Mouse (Mus musculus) testis, postnatal 14 days (tissue): ENCODE measurements around the gene Dnaic1.

Source experiments
- DNase-seq: peaks from one replicate; pipeline ENCODE4 v3.0.0; 2021; ENCODE audit warnings: low spot score

Gene Dnaic1

DNA sequence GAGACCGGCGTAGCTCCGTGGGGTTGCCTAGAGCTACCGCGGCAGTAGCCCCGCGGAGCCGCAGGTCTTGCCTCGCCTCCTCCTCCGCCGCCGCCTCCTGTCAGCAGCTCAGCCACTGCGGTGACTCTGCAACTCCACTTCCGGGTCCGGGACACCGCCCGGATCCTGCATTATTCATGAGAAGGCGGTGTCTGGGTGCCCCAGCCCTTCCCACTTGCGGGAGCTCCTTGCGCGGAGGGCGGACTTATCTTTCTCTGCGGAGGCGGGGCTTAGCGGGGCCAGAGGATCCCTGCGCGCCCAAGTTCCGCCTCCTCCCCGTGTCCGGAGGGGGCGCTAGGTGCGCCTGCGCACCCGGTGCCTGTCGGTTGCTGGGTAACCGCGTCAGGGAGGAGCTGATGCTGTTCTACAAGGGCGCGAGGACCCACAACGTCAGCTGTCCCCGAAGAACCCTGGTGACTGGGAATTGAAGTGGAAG is at the start of gene Dnaic1, which contains the start of gene Fam219a:
Gene Dnaic1, plus strand, starts transcription at position 365 of the 475 bp plus-strand sequence.
Gene Fam219a, minus strand, starts transcription at position 128 of the 475 bp plus-strand sequence.
- peak; percentile 98 for DNase-seq

- DNase-seq: no peak
Measured at GRCm38 (mm10) chr4:41520641-41521040, 48.9 kb upstream of the Dnaic1 start.

DNA sequence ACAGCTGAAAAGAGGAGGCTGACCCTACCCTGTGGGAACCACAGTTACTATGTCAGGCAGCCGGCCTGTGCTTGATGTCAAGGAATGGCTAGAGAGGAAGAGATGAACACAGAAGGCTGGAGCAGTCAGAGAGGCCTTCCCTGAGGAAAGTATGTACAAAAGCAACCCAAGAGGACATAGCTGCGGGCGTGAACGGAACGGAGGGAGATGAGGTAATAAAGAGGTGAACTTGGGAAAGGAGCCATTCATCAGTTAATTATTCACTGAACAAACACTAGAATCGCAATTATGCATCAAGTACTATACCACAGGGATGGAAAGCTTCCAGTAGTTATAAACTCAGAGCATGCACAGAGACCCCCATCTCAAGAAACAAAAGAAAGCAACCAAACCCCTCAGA is 47.4 kb upstream of the Dnaic1 start:
- DNase-seq: no peak

DNA sequence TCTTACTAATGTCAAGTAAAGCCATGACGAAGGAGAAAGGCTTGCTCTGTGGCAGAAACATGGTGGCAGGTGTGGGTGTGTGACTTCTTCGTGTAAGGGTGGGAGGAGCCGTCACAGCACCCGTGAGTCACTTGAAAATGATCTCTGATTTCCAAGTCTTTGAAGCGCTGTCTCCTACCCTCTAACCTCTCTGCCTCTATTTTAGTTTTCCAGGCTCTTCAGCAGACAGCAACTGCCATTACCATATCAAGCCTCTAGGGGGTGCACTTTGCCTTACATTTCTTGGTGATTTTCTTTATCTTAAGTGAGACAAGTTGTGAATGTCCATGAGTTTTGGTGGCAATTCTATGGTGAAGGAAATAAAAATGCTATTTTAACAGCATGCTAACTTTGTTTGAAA is 46.8 kb upstream of the Dnaic1 start:
- no peak for DNase-seq

GRCm38 (mm10) chr4:41523839-41524238 is 45.7 kb upstream of the Dnaic1 start:
- no peak for DNase-seq

DNA sequence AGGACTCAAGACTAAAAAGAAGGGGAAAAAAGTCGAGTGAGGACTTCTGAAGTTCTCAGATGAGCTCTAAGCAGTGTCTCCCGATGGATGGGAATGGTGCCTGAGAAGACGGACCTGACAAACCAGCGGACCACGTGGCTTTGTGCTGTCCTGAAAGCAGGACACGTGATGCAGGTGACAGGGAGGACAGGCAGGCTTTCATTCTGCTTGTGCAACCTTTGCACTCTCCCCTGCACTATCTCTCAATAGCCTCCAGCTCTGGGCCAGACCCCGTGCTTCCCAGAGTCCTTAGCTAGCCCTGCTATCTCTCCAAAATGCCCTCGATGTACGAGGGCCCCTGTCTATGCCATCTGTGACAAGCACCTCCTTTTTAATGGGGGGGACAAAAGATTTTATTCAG is 44.7 kb upstream of the Dnaic1 start:
- no peak for DNase-seq

GRCm38 (mm10) chr4:41526553-41526952 is 43.0 kb upstream of the Dnaic1 start:
- DNase-seq: no peak

- DNase-seq: no peak
Measured at GRCm38 (mm10) chr4:41527076-41527475, 42.5 kb upstream of the Dnaic1 start.

- no peak for DNase-seq
Measured at GRCm38 (mm10) chr4:41527996-41528395, 41.6 kb upstream of the Dnaic1 start.

DNA sequence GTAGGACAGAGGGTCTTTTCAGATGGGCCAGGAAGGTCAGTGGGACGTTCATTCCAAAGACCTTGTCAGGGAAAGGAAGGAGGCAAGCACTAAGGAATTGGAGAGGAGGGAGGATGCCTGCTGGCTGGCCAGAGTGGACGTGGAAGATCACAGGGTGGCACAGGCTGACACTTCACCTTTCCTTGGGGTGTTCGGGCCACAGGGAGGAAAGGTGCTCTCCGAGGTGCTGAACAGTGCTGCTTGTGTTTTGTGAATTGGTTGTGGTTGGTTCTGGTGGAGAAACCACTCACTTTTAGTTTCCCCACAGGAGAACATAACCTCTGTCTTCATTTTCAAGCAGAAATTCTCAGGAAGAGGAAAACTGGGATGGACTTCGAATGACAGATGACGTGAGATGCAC is 37.2 kb upstream of the Dnaic1 start:
- DNase-seq: no peak

- DNase-seq: no peak
Measured at GRCm38 (mm10) chr4:41534866-41535265, 34.7 kb upstream of the Dnaic1 start.

DNA sequence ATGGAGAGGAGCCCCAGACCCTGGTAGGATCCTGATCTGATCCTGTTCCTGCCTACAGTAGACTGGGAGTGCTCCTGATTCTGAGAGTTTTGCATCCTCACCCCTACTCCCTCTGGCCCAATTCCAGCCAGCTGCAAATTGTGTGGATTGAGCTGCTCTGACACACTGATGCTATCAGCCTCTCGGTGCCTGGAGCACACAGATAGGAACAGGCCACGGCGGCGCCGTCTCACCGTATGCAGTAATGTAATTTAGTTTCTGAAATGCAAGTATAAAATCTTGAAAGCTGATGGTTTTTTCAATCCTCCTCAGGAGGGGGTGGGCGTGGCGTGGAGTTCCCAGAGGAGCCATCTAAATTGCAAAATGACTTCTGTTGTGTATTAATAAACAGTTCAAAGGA is 27.4 kb upstream of the Dnaic1 start:
- DNase-seq: no peak

GRCm38 (mm10) chr4:41545985-41546384 is 23.6 kb upstream of the Dnaic1 start:
- no peak for DNase-seq

- no peak for DNase-seq
Measured at GRCm38 (mm10) chr4:41547086-41547485, 22.5 kb upstream of the Dnaic1 start.

GRCm38 (mm10) chr4:41552529-41552928 is 17.0 kb upstream of the Dnaic1 start:
- no peak for DNase-seq

- no peak for DNase-seq
Measured at GRCm38 (mm10) chr4:41553116-41553515, 16.5 kb upstream of the Dnaic1 start.

DNA sequence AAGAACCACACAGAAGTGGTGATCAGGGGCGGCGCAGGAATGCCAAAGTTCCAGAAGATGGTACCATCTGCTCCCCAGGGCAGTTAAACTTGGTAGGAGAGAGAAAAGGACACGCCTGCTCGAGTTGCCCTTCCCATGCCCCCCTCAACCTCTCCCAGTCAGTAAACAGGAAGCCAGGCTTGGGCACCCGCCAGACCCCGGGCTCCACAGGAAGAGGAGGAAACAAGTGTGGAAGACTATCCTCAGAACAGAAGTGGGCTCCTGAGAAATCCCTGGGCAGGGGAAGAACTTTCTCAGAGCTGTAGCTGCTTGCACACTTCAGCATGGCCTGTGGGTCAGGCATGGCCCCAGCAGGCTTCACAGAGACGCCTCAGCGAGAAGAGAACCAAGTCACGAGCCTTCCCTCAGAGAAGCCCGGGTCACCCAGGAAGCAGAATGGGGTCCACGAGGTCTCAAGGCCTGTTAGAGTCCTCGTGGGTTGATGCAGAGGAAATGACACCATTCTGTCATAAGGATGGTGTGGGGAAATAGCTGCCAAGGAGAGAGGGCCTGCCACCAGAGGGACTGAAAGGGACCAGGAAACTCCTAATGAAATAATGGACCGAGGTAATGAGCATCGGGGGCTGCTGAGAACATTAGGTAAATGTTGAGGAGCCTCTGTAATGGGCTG is 14.4 kb upstream of the Dnaic1 start:
- DNase-seq: no peak

- no peak for DNase-seq
Measured at GRCm38 (mm10) chr4:41556311-41556953, 13.1 kb upstream of the Dnaic1 start.

DNA sequence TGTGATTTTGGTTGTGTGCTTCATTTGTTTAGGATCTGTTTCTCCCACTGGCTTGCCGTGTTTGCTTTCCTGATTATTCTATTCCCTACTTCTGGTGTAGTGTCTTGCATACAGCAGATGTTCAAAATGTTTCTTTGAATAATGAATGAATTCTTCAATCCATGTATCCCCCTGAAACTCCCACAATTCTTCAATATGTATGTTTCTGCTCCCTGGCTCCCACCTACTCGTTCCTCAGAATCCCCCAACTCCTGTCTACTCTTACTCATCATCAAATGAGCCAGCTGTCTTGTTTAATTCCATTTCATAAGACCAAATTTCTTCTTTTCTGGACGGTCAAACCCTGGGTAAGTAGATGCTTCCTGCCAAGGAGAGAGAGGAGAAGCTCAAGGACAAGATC is 12.5 kb upstream of the Dnaic1 start:
- no peak for DNase-seq

- DNase-seq: no peak
Measured at GRCm38 (mm10) chr4:41563297-41563696, 6.3 kb upstream of the Dnaic1 start.

DNA sequence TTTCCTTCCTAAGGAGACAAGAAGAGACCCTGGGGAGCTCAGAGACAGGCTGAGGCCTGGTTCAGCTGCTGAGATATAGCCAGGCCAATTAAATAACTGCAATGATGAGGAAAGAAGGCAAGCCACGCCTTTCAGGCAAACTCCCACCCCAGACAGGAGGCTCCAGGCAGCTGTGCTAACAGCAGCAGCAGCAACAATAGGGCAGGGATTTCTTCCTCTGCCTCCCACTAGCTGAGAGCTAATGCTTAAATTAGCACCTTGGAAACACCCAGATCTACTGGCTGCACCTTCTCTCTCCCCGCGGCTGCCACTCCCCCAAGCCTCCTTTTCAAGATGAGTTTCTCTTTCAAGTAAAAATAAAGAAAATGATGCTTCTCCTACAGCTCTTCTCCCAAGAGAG is 3.5 kb upstream of the Dnaic1 start:
- no peak for DNase-seq

GRCm38 (mm10) chr4:41568239-41568638 is 1.3 kb upstream of the Dnaic1 start:
- peak; percentile 24 for DNase-seq

DNA sequence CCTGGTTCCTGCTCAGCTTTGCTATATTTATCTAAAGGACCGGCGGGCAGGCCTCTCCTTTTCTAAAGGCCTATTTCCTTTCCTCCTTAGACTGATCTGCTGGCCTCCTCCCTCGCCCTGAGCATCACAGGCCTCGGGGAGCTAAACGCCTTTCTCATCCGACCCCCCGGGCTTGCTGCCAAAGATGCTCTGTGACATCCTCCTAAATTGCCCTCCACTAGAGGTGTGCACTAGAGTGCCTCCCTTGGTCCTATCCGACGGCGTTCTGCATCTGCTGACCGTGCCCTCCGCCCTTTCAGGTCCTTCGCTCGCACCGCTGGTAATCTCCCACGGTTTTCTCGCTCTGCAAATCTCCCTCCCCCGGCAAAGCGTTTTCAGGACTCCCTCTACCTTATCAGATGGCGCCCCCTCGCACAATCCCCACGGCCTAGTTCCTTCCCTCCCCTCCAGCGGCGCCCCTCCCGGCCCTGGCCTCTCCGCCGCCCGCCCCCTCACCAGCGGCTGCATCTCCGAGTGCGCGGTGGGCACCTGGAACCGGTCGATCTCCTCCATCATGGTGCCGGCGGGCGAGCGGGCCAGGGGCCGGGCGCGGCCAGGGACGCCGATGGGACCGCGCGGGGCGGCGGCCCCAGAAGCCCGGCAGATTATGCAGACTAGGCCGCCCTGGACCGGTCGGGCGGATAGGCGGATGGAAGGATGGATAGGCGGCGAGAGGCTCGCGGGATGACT is 729 bp upstream of the Dnaic1 start:
- peak; percentile 46 for DNase-seq
